Mouse (Mus musculus): ENCODE data around the gene Hhat.
A peak's percentile ranks its signal among the peaks of the same experiment; 100 is the strongest.

- TF ChIP-seq CTCF (conservative IDR thresholded peaks at IDR 0.05; ENCODE audit: low read length) = peak; percentile 50
- no peak for TF ChIP-seq NANOG (IDR thresholded peaks at IDR 0.05; ENCODE audit: borderline replicate concordance, low read length)
These were observed 5.5 kb downstream of the Hhat start for GRCm38 (mm10) chr1:192765531-192765930.

Measured in E14TG2a.4 (cell line).